Mouse (Mus musculus) c-Kit-positive CD71-positive TER-119-negative erythroid progenitor cells, embryonic 14.5 days (primary cell): ENCODE data around the gene Timeless.
"Not testable (repeated sequence)": the region's sequence is repeated elsewhere in the genome, so short reads cannot be mapped to it uniquely, and the experiment has no call there.

Experiments
- DNase-seq: peaks from one replicate; pipeline ENCODE4 v3.0.0-alpha.2; 2013; ENCODE audit warnings: low read depth

The Timeless gene

DNA sequence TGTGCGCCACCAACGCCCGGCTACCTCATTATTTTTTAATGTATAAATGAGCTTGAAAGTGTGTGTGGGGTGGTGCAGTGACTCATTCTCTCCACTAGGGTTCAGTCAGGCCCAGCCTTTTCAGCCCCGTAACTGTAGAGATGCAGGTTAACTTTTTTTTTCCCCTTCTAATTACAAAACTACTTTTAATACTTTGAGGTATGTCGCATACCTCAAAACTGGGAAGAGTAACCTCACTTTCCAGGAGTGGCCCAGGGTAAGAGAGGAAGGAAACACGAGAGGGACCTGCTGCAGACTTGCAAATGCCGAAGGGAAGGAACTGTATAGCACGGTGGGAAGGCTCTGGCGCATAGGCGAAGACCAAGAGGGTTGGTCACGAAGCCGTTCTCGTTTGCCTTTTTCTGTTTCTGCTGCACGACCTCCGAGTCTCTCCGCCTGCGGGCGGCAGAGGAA is 19.0 kb upstream of the Timeless start:
- peak; percentile 72 for DNase-seq

GRCm38 (mm10) chr10:128214112-128214511 is 17.8 kb upstream of the Timeless start:
- not testable (repeated sequence) for DNase-seq

DNA sequence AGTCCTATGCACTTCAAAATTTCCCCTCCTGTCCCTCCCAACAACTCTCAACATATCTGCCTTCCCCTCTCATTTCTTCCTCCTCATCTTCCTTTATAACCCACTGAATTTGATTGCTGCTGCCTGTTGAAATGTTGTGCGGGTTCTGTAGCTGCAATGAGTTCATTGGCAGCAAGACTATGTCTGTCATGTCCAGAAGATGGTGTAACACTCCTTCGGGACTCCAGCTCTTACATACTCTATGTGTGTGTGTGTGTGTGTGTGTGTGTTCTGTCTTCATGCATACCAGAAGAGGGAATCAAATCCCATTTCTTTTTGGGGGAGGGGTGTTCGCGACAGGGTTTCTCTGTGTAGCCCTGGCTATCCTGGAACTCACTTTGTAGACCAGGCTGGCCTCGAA is 16.9 kb upstream of the Timeless start:
- no peak for DNase-seq

- DNase-seq, result no peak
These were observed 13.3 kb upstream of the Timeless start for GRCm38 (mm10) chr10:128218387-128219117.

GRCm38 (mm10) chr10:128221533-128222286 is 10.2 kb upstream of the Timeless start:
- DNase-seq, result no peak

DNA sequence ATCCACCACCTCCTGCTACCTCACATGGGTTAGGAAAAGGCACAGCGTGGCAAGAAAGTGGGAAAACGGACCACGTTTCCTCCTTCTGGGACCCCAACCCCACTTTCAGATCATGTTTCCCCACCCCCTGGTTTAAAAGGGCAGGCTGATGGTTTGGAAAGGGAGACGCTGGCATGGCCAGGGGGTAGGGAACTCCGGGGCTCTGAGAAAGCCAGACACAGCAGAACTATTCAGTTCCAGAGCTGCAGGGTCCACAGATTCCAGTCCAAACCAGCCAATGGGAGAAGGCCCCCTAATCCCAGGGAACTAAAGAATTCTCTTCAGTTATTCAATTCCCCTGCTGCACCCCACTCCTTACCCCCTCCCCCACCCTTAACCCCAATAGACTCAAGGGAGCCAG is 6.8 kb upstream of the Timeless start:
- no peak for DNase-seq

GRCm38 (mm10) chr10:128225538-128225937 is 6.3 kb upstream of the Timeless start, which contains the start of gene Mip:
Gene Mip, plus strand, starts transcription at chr10:128225838.
- DNase-seq, result no peak

- DNase-seq, result no peak
These were observed 4.3 kb upstream of the Timeless start for GRCm38 (mm10) chr10:128227592-128227991.

- DNase-seq, result no peak
These were observed 3.9 kb upstream of the Timeless start for GRCm38 (mm10) chr10:128228009-128228408.

GRCm38 (mm10) chr10:128230582-128230981 is 1.3 kb upstream of the Timeless start:
- no peak for DNase-seq

GRCm38 (mm10) chr10:128231146-128231545 is 719 bp upstream of the Timeless start:
- no peak for DNase-seq

DNA sequence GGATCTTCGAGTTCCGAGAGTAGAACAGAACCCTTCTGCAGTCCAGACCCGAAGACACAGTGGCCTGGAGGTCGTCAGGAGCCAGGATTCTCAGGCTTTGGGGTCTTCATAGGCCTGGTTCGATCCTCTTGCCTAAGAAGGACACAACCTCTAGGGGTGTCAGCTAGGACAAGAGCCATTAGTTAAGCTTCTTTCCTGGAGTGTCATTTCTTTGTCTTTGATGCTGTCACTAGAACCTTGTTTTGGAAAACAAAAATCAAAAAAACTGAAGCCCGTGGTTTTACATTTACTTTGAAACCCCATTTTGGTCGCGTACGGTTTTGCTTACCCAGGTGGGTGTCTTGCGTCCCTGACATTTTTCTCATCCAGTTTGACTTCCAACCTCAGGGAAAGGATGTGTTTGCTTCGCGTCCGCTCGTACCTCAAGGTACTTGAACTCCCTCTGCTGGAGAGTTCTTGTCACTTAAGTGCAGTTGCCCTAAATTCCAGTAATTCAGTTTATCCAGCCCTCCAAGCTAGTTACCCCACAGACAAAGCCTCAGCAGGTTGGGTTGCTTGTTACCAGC is 638 bp downstream of the Timeless start:
- DNase-seq, result peak; percentile 84

DNA sequence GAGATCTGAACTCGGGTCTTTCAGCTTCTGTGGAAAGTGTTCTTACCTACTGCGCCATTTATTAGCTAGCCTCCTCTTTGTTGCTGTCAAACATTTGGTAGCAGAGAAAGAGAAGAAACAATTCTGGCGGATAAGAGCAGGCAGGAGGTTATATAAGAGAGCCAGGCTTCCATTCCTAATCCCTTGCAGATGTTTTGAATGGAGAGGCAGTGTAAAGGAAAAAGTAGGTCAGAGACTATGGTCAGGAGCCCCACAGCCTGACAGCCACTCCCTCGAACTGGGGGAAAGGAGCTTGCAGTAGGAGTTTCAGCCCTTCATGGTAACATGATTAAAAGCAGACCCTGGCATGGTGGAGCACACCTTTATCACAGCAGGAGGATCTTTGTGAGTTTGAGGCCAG is 4.5 kb downstream of the Timeless start:
- no peak for DNase-seq

GRCm38 (mm10) chr10:128237807-128238480 is 6.1 kb downstream of the Timeless start:
- no peak for DNase-seq

DNA sequence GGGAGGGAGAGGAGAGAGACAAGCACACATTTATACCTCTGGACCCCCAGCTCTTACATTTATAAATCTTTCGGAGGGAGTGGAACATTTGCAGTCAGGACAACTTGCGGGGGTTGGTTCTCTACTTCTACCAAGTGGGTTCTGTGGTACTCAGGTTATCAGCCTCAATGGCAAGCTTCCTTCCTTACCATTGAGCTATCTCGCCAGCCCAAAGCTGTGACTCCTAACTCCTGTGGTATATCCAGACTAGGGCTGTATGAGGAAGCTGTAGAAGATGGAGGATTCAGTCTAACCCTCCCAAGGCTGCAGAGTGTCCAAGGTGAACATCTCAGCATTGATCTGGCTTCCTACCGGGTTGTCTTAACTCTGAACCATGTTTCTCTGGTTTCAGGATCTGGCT is 7.3 kb downstream of the Timeless start:
- no peak for DNase-seq

- DNase-seq, result no peak
These were observed 8.3 kb downstream of the Timeless start for GRCm38 (mm10) chr10:128240131-128240530.

DNA sequence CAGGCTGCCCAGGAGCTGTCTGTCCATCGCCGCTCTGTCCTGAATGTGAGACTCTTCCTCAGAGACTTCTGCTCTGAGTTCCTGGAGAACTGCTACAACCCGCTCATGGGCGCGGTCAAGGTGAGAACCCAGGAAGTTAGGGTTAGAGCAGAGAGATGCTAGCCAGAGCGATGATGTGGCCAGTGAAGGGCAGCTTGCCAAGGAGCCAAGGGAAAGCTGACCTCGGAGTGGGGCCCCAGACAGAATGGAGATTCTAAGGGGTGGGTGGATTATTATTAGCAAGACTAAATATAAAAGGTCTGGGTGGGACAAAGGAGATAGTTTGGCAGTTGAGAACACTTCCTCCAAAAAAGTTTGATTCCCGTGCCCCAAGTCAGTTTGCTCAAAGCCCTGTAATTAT is 11.4 kb downstream of the Timeless start:
- no peak for DNase-seq

DNA sequence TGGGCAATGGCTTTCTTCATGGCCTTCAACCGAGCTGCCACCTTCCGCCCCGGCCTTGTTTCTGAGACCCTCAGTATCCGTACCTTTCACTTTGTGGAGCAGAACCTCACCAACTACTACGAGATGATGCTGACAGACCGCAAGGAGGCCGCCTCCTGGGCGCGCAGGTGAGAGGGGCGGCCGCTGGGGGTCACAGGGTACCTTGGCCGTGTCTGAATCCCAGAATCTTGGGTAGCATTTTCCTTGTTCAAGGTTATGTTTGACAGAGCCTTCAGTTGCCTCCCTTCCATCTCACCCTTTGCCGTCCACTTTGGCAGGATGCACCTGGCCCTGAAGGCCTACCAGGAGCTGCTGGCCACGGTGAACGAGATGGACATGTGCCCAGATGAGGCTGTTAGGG is 12.3 kb downstream of the Timeless start:
- no peak for DNase-seq

GRCm38 (mm10) chr10:128247020-128247732 is 15.3 kb downstream of the Timeless start:
- no peak for DNase-seq

- no peak for DNase-seq
These were observed 18.7 kb downstream of the Timeless start for GRCm38 (mm10) chr10:128250565-128250964.

GRCm38 (mm10) chr10:128253677-128254255 is 21.9 kb downstream of the Timeless start, which contains the start of gene Apon:
Gene Apon, plus strand, starts transcription at chr10:128254096.
- no peak for DNase-seq
